In the genomic region with DNA sequence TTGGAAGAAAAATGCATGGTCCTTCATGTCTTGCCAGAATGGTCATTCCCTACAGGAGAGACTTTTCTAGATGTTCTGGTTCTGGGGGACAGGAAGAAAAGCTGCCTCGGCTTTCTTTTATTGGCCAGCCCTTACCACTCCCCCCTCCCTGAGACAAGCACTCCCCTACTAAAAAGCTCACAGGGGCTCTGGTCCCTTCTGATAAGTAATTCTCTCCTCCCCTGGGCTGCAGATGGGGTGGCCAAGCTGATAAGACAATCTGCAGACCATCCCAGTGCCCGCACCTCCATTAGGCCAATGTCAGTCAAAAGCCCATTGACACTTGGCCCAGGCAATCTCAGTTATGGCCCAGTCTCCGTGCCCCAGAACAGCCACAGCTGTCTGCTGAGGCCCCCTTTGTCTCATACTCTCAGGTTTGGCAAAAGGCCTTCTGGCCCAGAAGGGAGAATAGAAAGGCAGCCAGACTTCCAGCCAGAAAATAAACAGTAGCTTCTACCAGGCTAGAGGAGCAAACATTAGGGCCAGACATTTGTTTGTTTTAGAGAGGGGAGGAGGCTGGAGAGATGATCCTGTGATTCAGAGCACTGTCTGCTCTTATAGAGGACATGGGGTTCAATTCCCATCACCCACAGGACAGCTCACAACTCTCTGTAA, we compare ENCODE assay signal across 8 mouse cellular contexts. TPM values are rescaled to one million over a fixed set of nuclear protein-coding genes. Genes with fewer than 3 reads are reported as not detected.
A peak's percentile ranks its signal among the peaks of the same experiment; 100 is the strongest.
DNase-seq lines count a peak whose midpoint lies in the region; ATAC-seq and TF ChIP-seq lines count a peak whose summit lies in the region.

No protein-coding gene starts in this region.

- H3K4me1 ChIP-seq in lung, adult 2 months (ENCODE audit: control insufficient read depth, insufficient read depth, low read length): peaks cover 11% of the 10 kb centered on the region
- peaks cover 34% of the 10 kb centered on the region for H3K4me1 ChIP-seq in heart, embryonic 15.5 days (replicated peaks)
- H3K4me1 ChIP-seq in liver, embryonic 14.5 days (replicated peaks; ENCODE audit: control insufficient read depth in 2 of 2, insufficient read depth in 2 of 2, low read length in 1 of 2): peaks cover 36 to 55% of the 10 kb centered on the region in 2 experiments

- 27% methylated on average over 3 of the region's 3 CpGs for WGBS in lung, adult 2 months
- WGBS in heart, embryonic 15.5 days: 31% methylated on average over 3 of the region's 3 CpGs
- 2% methylated on average over 3 of the region's 3 CpGs for WGBS in liver, embryonic 14.5 days (ENCODE audit: insufficient replicate concordance)

- 0 out of 2 replicates have a peak overlapping the region, but pooled peaks have one; percentile 13 for H3K4me2 ChIP-seq in heart, embryonic 15.5 days
- peak overlapping the region; percentile 74 for H3K4me2 ChIP-seq in liver, embryonic 14.5 days (ENCODE audit: low read depth)

- no peaks in the 10 kb centered on the region for H3K9me3 ChIP-seq in heart, embryonic 15.5 days (replicated peaks)
- H3K9me3 ChIP-seq in liver, embryonic 14.5 days (ENCODE audit: control insufficient read depth, low read length): no peaks in the 10 kb centered on the region

- TF ChIP-seq POLR2A in lung, adult 2 months (IDR thresholded peaks at IDR 0.05; ENCODE audit: borderline replicate concordance, extremely low read depth, low read depth, low read length): no peak

- no peak overlapping the region for H3K9ac ChIP-seq in heart, embryonic 15.5 days
- H3K9ac ChIP-seq in liver, embryonic 14.5 days (replicated peaks): peak overlapping the region; percentile 100

- H3K27ac ChIP-seq in heart, embryonic 15.5 days: peak overlapping the region; percentile 7; the same call in 1 of the 2 replicates
- peak overlapping the region; percentile 94 for H3K27ac ChIP-seq in liver, embryonic 14.5 days

- H3K4me3 ChIP-seq in lung, adult 2 months (replicated peaks; ENCODE audit: extremely low read depth, low read depth, low read length): no peak overlapping the region
- H3K4me3 ChIP-seq in heart, embryonic 15.5 days: no peak overlapping the region
- peak overlapping the region; percentile 96 for H3K4me3 ChIP-seq in liver, embryonic 14.5 days (ENCODE audit: insufficient read depth in 1 of 2, low read depth in 2 of 2, low read length in 2 of 2)

- no peak for TF ChIP-seq CTCF in lung, adult 2 months (IDR thresholded peaks at IDR 0.05; ENCODE audit: insufficient read depth, low read length)
- no peak for TF ChIP-seq CTCF in liver, embryonic 14.5 days (IDR thresholded peaks at IDR 0.05; ENCODE audit: low read depth)

- TF ChIP-seq EP300 in liver, embryonic 14.5 days (IDR thresholded peaks at IDR 0.05; ENCODE audit: low read depth): peak; percentile 96

- H3K36me3 ChIP-seq in heart, embryonic 15.5 days: no peaks in the 10 kb centered on the region
- H3K36me3 ChIP-seq in liver, embryonic 14.5 days (replicated peaks; ENCODE audit: control insufficient read depth, insufficient read depth, low read depth): peaks cover 57% of the 10 kb centered on the region

- DNase-seq in lung, adult 18-20 months: peak; percentile 31 to 65
- no peak for DNase-seq in lung, adult 2 months
- peak; percentile 87 to 92 (median 89) for DNase-seq in liver, embryonic 14.5 days (ENCODE audit: low read depth in 3 of 3, low spot score in 3 of 3)
- peak; percentile 43 to 69 for DNase-seq in spleen, postnatal 36 days (ENCODE audit: low spot score in 2 of 2)
- no peak for DNase-seq in thymus, postnatal 10 days (ENCODE audit: low spot score in 2 of 2)
- DNase-seq in right cerebral cortex, postnatal 4 days: no peak

- no peaks in the 10 kb centered on the region for H3K27me3 ChIP-seq in heart, embryonic 15.5 days
- no peaks in the 10 kb centered on the region for H3K27me3 ChIP-seq in liver, embryonic 14.5 days (ENCODE audit: control insufficient read depth, insufficient read depth, low read length)

- no peak for ATAC-seq in heart, embryonic 15.5 days (replicated peaks; ENCODE audit: insufficient number of reproducible peaks, insufficient read depth, low FRiP score, low read depth)
- peak; percentile 72 for ATAC-seq in liver, embryonic 14.5 days (ENCODE audit: insufficient read depth)
- ATAC-seq in CD4-positive, CD25-positive, alpha-beta regulatory T cell, adult 4 months: no peak

RNA-seq across cellular contexts. Expression of a gene that starts 3.1 kb away (rescaled TPM):
- 21.3 and 25.4 TPM in 2 replicates for polyA plus RNA-seq in lung, adult 2 months (2012; rRNA removed)
- 15.8 and 18.1 TPM in 2 replicates for polyA plus RNA-seq in heart, embryonic 15.5 days (2015; fragmentation: Nextera tagmentation; extraction: Ambion mirVana)
- 44.5 and 61.2 TPM in 2 replicates for polyA plus RNA-seq in liver, embryonic 14.5 days (2012; rRNA removed)
- polyA plus RNA-seq in liver, embryonic 14.5 days (2014; fragmentation: Nextera tagmentation; extraction: Ambion mirVana): 107 and 109 TPM in 2 replicates
- 1 to 10 TPM; 7.8 to 9.8 TPM for polyA plus RNA-seq in CD4-positive, CD25-positive, alpha-beta regulatory T cell, adult 4 months (2017; shearing (Covaris generic))

RNA-seq across cellular contexts. Expression of a gene that starts 21.9 kb away (rescaled TPM):
- polyA plus RNA-seq in lung, adult 2 months (2012; rRNA removed): 1.0 and 2.0 TPM in 2 replicates
- polyA plus RNA-seq in heart, embryonic 15.5 days (2015; fragmentation: Nextera tagmentation; extraction: Ambion mirVana): 76.8 and 82.2 TPM in 2 replicates
- 60.1 and 64.4 TPM in 2 replicates for polyA plus RNA-seq in liver, embryonic 14.5 days (2012; rRNA removed)
- polyA plus RNA-seq in liver, embryonic 14.5 days (2014; fragmentation: Nextera tagmentation; extraction: Ambion mirVana): 131 and 142 TPM in 2 replicates
- 1 to 10 TPM; 4.0 to 9.2 TPM for polyA plus RNA-seq in CD4-positive, CD25-positive, alpha-beta regulatory T cell, adult 4 months (2017; shearing (Covaris generic))

RNA-seq across cellular contexts. Expression of a gene that starts 22.1 kb away (rescaled TPM):
- 22.4 and 23.1 TPM in 2 replicates for polyA plus RNA-seq in lung, adult 2 months (2012; rRNA removed)
- polyA plus RNA-seq in heart, embryonic 15.5 days (2015; fragmentation: Nextera tagmentation; extraction: Ambion mirVana): 24.2 and 29.8 TPM in 2 replicates
- 22.9 and 24.0 TPM in 2 replicates for polyA plus RNA-seq in liver, embryonic 14.5 days (2012; rRNA removed)
- polyA plus RNA-seq in liver, embryonic 14.5 days (2014; fragmentation: Nextera tagmentation; extraction: Ambion mirVana): 23.9 and 25.5 TPM in 2 replicates
- 10 to 100 TPM; 37.0 to 48.5 TPM for polyA plus RNA-seq in CD4-positive, CD25-positive, alpha-beta regulatory T cell, adult 4 months (2017; shearing (Covaris generic))

RNA-seq across cellular contexts. Expression of a gene that starts 45.2 kb away (rescaled TPM):
- polyA plus RNA-seq in lung, adult 2 months (2012; rRNA removed): 3.4 and 7.6 TPM in 2 replicates
- 0.26 and 0.91 TPM in 2 replicates for polyA plus RNA-seq in heart, embryonic 15.5 days (2015; fragmentation: Nextera tagmentation; extraction: Ambion mirVana)
- polyA plus RNA-seq in liver, embryonic 14.5 days (2012; rRNA removed): 0.30 and 0.45 TPM in 2 replicates
- 0.75 and 0.76 TPM in 2 replicates for polyA plus RNA-seq in liver, embryonic 14.5 days (2014; fragmentation: Nextera tagmentation; extraction: Ambion mirVana)
- 10 to 100 TPM in 1 of 2 experiments, 1 to 10 TPM in 1; 6.8 to 10.5 TPM for polyA plus RNA-seq in CD4-positive, CD25-positive, alpha-beta regulatory T cell, adult 4 months (2017; shearing (Covaris generic))

Comparison
In these comparisons a context has a peak if more than half of its experiments do, and no peak if none do; other contexts are left out.
1. DNase-seq: peak in lung, adult 18-20 months (2 of 2), liver, embryonic 14.5 days (3 of 3) and spleen, postnatal 36 days (2 of 2); none in lung, adult 2 months (single experiment), thymus, postnatal 10 days (0 of 2) and right cerebral cortex, postnatal 4 days (single experiment).
2. H3K4me3 ChIP-seq: peak in liver, embryonic 14.5 days (2 of 2); none in lung, adult 2 months (single experiment) and heart, embryonic 15.5 days (single experiment).